Mouse (Mus musculus) forebrain, embryonic 16.5 days (tissue): Measurements from ENCODE around the gene Prkar1a. TPM values are rescaled to one million over a fixed set of nuclear protein-coding genes. Genes with fewer than 3 reads are reported as not detected.

ENCODE experiments used
- ATAC-seq: fragments of 200-750 bp; cut with Nextera tagmentation; 2 replicates; pipeline ENCODE4 v1.8.0; 2017; ENCODE audit warnings: mild to moderate bottlenecking, moderate library complexity
- H3K27ac ChIP-seq: fragments of 300-500 bp; sonication (generic); 2 replicates; pipeline ENCODE4 v1.5.1; 2014; ENCODE audit warnings: low read length, control low read depth
- H3K27me3 ChIP-seq: fragments of 300-500 bp; sonication (generic); replicated peaks from 2 replicates; pipeline ENCODE4 v1.6.1; 2014; ENCODE audit warnings: low read length; ENCODE audit not compliant: control insufficient read depth, insufficient read depth
- H3K36me3 ChIP-seq: fragments of 300-500 bp; sonication (generic); 2 replicates; pipeline ENCODE4 v1.6.1; 2014; ENCODE audit not compliant: control insufficient read depth, insufficient read depth
- H3K4me1 ChIP-seq: fragments of 300-500 bp; sonication (generic); replicated peaks from 2 replicates; pipeline ENCODE4 v1.6.1; 2014; ENCODE audit warnings: low read length; ENCODE audit not compliant: control insufficient read depth, insufficient read depth
- H3K4me2 ChIP-seq: fragments of 300-500 bp; sonication (generic); 2 replicates; pipeline ENCODE4 v1.6.1; 2014; ENCODE audit warnings: mild to moderate bottlenecking, low read length, control low read depth
- H3K4me3 ChIP-seq: fragments of 300-500 bp; sonication (generic); replicated peaks from 2 replicates; pipeline ENCODE4 v1.5.1; 2014; ENCODE audit warnings: mild to moderate bottlenecking, low read length, control low read depth
- H3K9ac ChIP-seq: fragments of 300-500 bp; sonication (generic); replicated peaks from 2 replicates; pipeline ENCODE4 v1.6.1; 2014; ENCODE audit warnings: low read depth, low read length, control low read depth
- H3K9me3 ChIP-seq: fragments of 300-500 bp; sonication (generic); 2 replicates; pipeline ENCODE4 v1.6.1; 2016; ENCODE audit warnings: low read length; ENCODE audit not compliant: control insufficient read depth
- WGBS: fragments of 180-500 bp; shearing (Covaris S2); extraction: QIAGEN DNeasy Blood & Tissue Kit; methylation state at CpG from one replicate; pipeline ENCODE4 v1.1.7; 2014; 5-methylcytosine and 5-hydroxymethylcytosine counted together
- polyA plus RNA-seq: library from polyadenylated mRNA; unstranded; fragments of >200 nt; fragmentation: Nextera tagmentation; extraction: Ambion mirVana; gene quantifications from 2 replicates; pipeline ENCODE4 v1.2.1, GENCODE M21; 2015

Prkar1a gene
- polyA plus RNA-seq, 1 experiment from 2014 or later: 521 TPM

- Histone ChIP-seq H3K27me3 (peaks cover 4% of the 10 kb centered on the region; the same call in 1 of the 2 replicates), H3K4me1 (peaks cover 31% of the 10 kb centered on the region), H3K27ac (no peak overlapping the region), H3K9me3 (no peaks in the 10 kb centered on the region), H3K4me2 (no peak overlapping the region), H3K9ac (no peak overlapping the region), H3K4me3 (no peak overlapping the region), H3K36me3 (no peaks in the 10 kb centered on the region)
- ATAC-seq: peak; percentile 41; the same call in 1 of the 2 replicates
- 58% methylated on average over 15 of the region's 15 CpGs for WGBS
Measured at GRCm38 (mm10) chr11:109717966-109718895, 69.0 kb downstream of the Prkar1a start.

Other genes starting within 250 kb of the Prkar1a start
- not detected in 2 replicates for gene 9930022D16Rik, start 235.5 kb upstream of the Prkar1a start, polyA plus RNA-seq
- 70.5 and 74.0 TPM in 2 replicates for gene Amz2, start 223.5 kb upstream of the Prkar1a start, polyA plus RNA-seq
- 3.2 and 4.1 TPM in 2 replicates for gene Arsg, start 176.0 kb upstream of the Prkar1a start, polyA plus RNA-seq
- 4.1 and 5.4 TPM in 2 replicates for gene Slc16a6, start 175.8 kb upstream of the Prkar1a start, polyA plus RNA-seq
- gene Wipi1, start 37.4 kb upstream of the Prkar1a start, polyA plus RNA-seq: 14.0 and 14.4 TPM in 2 replicates
- gene Fam20a, start 72.9 kb downstream of the Prkar1a start, polyA plus RNA-seq: 1.9 and 3.5 TPM in 2 replicates
- not detected in 2 replicates for gene 1700012B07Rik, start 178.6 kb downstream of the Prkar1a start, polyA plus RNA-seq